Mouse (Mus musculus) ES-E14 (cell line): ENCODE results near the gene Sesn1. TPM values are rescaled to one million over a fixed set of nuclear protein-coding genes. Genes with fewer than 3 reads are reported as not detected.
"Not testable (repeated sequence)": the region's sequence is repeated elsewhere in the genome, so short reads cannot be mapped to it uniquely, and the experiment has no call there.

Source experiments
- DNase-seq: peaks from one replicate; pipeline ENCODE4 v3.0.0-alpha.2; 2013; ENCODE audit warnings: low read depth, low spot score
- H3K27ac ChIP-seq: 2 replicates; pipeline ENCODE4 v1.5.1; 2012; ENCODE audit warnings: low read depth, mild to moderate bottlenecking, low read length, moderate library complexity, mixed read lengths; ENCODE audit not compliant: poor library complexity, insufficient read depth, severe bottlenecking
- H3K36me3 ChIP-seq: 2 replicates; pipeline ENCODE4 v1.6.1; 2012; ENCODE audit warnings: mild to moderate bottlenecking, low read length, moderate library complexity, mixed read lengths; ENCODE audit not compliant: control insufficient read depth, poor library complexity, insufficient read depth, severe bottlenecking
- H3K4me1 ChIP-seq, 2 experiments: fragments of 150-350 bp in 1 of 2; sonication (generic) in 1 of 2; 2 replicates each; pipeline ENCODE4 v1.6.1; 2012; ENCODE audit warnings: low read length in 2 of 2, mild to moderate bottlenecking in 1 of 2, mixed read lengths in 1 of 2; ENCODE audit not compliant: control insufficient read depth in 2 of 2, insufficient read depth in 2 of 2, poor library complexity in 1 of 2
- H3K4me3 ChIP-seq, 2 experiments: fragments of 150-350 bp in 1 of 2; sonication (generic) in 1 of 2; 2 replicates each; pipeline ENCODE4 v1.5.1; 2012; ENCODE audit warnings: low read length in 2 of 2, low read depth in 1 of 2, mild to moderate bottlenecking in 1 of 2, mixed read lengths in 1 of 2; ENCODE audit not compliant: insufficient read depth in 1 of 2, poor library complexity in 1 of 2, severe bottlenecking in 1 of 2
- H3K9ac ChIP-seq: 2 replicates; pipeline ENCODE4 v1.6.1; 2012; ENCODE audit warnings: low read depth, mild to moderate bottlenecking, low read length, mixed read lengths; ENCODE audit not compliant: poor library complexity, insufficient read depth, severe bottlenecking
- H3K9me3 ChIP-seq: fragments of 150-350 bp; sonication (generic); 2 replicates; pipeline ENCODE4 v1.6.1; 2012; ENCODE audit warnings: low read depth, mild to moderate bottlenecking, low read length; ENCODE audit not compliant: control insufficient read depth, insufficient read depth
- CHD2 ChIP-seq: IDR thresholded peaks from 2 replicates; pipeline ENCODE4 v1.6.1; 2014; ENCODE audit warnings: mild to moderate bottlenecking, low read depth, low read length, inconsistent platforms
- HCFC1 ChIP-seq: IDR thresholded peaks from 2 replicates; pipeline ENCODE4 v1.6.1; 2012; ENCODE audit warnings: low read length, inconsistent platforms, borderline replicate concordance; ENCODE audit not compliant: insufficient read depth
- MAFK ChIP-seq: IDR thresholded peaks from 2 replicates; pipeline ENCODE4 v1.6.1; 2014; ENCODE audit warnings: mild to moderate bottlenecking, low read depth, low read length, inconsistent platforms; ENCODE audit not compliant: insufficient read depth
- ZC3H11A ChIP-seq: IDR thresholded peaks from 2 replicates; pipeline ENCODE4 v1.6.1; 2012; ENCODE audit warnings: low read depth, mild to moderate bottlenecking, inconsistent platforms, low read length, borderline replicate concordance
- ZNF384 ChIP-seq: IDR thresholded peaks from 2 replicates; pipeline ENCODE4 v1.6.1; 2012; ENCODE audit warnings: low read depth, low read length, inconsistent platforms
- in situ Hi-C, 2 experiments: fragments of 600-800 bp; cut with MboI; formaldehyde crosslinking; loops; one replicate each; pipeline ENCODE4 v1.15.1; 2025; ENCODE audit warnings: low sequenced_read_pairs in 2 of 2, inconsistent platforms in 1 of 2; ENCODE audit not compliant: unreplicated experiment in 2 of 2
- total RNA-seq: library from RNA; depleted of rRNA; stranded (reverse); fragments of 300-350 nt; gene quantifications from 2 replicates; pipeline ENCODE4 v1.2.3, GENCODE M21; 2012

The Sesn1 gene
- total RNA-seq, 1 experiment, result 10.0 TPM

GRCm38 (mm10) chr10:41819307-41819706 lies 9.6 kb downstream of the Sesn1 start:
- in situ Hi-C loops, result no loop called here
- Histone ChIP-seq H3K36me3 (no peaks in the 10 kb centered on the region), H3K4me1 (peaks cover 0 to 2% of the 10 kb centered on the region in 2 experiments; a peak in 1 of 4 replicates), H3K9ac (no peak overlapping the region), H3K4me3 (no peak overlapping the region), H3K27ac (no peak overlapping the region), H3K9me3 (no peaks in the 10 kb centered on the region)
- TF ChIP-seq MAFK (no peak), CHD2 (no peak), ZC3H11A (no peak), HCFC1 (no peak), ZNF384 (no peak)
- DNase-seq, result no peak

DNA sequence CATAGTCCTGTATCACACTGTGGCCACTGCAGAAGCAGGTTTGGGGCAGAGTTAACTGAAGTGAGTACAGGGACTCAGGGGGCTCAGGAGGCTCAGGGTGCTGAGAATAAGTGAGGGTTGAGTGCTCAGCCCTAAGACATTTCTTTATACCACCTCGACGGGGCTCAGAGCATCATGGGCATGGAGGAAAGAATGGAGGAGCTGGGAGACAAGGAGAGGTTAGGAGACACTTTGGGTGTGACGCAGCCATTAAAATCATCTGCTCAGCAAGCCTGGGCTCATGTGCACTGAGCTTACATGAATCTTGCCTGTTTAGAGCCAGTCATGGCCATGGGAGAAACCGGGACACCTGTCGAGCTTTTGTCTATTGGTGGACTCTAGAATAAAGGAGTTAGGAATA lies 10.7 kb downstream of the Sesn1 start:
- H3K9me3 ChIP-seq, result no peaks in the 10 kb centered on the region
- peaks cover 0 to 2% of the 10 kb centered on the region in 2 experiments; a peak in 1 of 4 replicates for H3K4me1 ChIP-seq
- in situ Hi-C loops, result no loop called here

GRCm38 (mm10) chr10:41821171-41821570 lies 11.4 kb downstream of the Sesn1 start:
- Histone ChIP-seq H3K4me1 (peaks cover 0 to 2% of the 10 kb centered on the region in 2 experiments; a peak in 1 of 4 replicates), H3K36me3 (no peaks in the 10 kb centered on the region), H3K9ac (no peak overlapping the region), H3K27ac (no peak overlapping the region), H3K4me3 (no peak overlapping the region), H3K9me3 (no peaks in the 10 kb centered on the region)
- no peak for TF ChIP-seq MAFK
- no peak for TF ChIP-seq HCFC1
- TF ChIP-seq CHD2, result no peak
- no peak for TF ChIP-seq ZC3H11A
- TF ChIP-seq ZNF384, result no peak
- DNase-seq, result no peak
- in situ Hi-C loops, result no loop called here

More for the DNA sequence above, 10.7 kb downstream of the Sesn1 start:
- Histone ChIP-seq H3K36me3 (no peaks in the 10 kb centered on the region), H3K27ac (no peak overlapping the region), H3K4me3 (no peak overlapping the region), H3K9ac (no peak overlapping the region)
- DNase-seq, result no peak
- TF ChIP-seq CHD2, result no peak
- no peak for TF ChIP-seq MAFK
- no peak for TF ChIP-seq HCFC1
- no peak for TF ChIP-seq ZNF384
- TF ChIP-seq ZC3H11A, result no peak

GRCm38 (mm10) chr10:41822573-41823281 lies 13.0 kb downstream of the Sesn1 start:
- no peak for TF ChIP-seq ZNF384
- TF ChIP-seq MAFK, result no peak
- TF ChIP-seq ZC3H11A, result no peak
- TF ChIP-seq CHD2, result no peak

GRCm38 (mm10) chr10:41823282-41823675 lies 13.5 kb downstream of the Sesn1 start:
- H3K27ac ChIP-seq, H3K9ac ChIP-seq, H3K4me1 ChIP-seq, H3K4me3 ChIP-seq, in situ Hi-C loops, H3K36me3 ChIP-seq, DNase-seq, H3K9me3 ChIP-seq: not testable (repeated sequence)

More at GRCm38 (mm10) chr10:41822573-41823281, 13.0 kb downstream of the Sesn1 start:
- H3K36me3 ChIP-seq, result no peaks in the 10 kb centered on the region
- no peak overlapping the region for H3K27ac ChIP-seq
- H3K4me3 ChIP-seq, result no peak overlapping the region
- H3K4me1 ChIP-seq, result peaks cover 0 to 2% of the 10 kb centered on the region in 2 experiments; a peak in 1 of 4 replicates
- no peaks in the 10 kb centered on the region for H3K9me3 ChIP-seq
- H3K9ac ChIP-seq, result no peak overlapping the region
- DNase-seq, result no peak
- in situ Hi-C loops, result no loop called here
